Mouse (Mus musculus): Measurements from ENCODE around the gene Hspa12a. TPM values are rescaled to one million over a fixed set of nuclear protein-coding genes. Genes with fewer than 3 reads are reported as not detected.

The Hspa12a gene
- polyA plus RNA-seq, 1 experiment = not detected

DNA sequence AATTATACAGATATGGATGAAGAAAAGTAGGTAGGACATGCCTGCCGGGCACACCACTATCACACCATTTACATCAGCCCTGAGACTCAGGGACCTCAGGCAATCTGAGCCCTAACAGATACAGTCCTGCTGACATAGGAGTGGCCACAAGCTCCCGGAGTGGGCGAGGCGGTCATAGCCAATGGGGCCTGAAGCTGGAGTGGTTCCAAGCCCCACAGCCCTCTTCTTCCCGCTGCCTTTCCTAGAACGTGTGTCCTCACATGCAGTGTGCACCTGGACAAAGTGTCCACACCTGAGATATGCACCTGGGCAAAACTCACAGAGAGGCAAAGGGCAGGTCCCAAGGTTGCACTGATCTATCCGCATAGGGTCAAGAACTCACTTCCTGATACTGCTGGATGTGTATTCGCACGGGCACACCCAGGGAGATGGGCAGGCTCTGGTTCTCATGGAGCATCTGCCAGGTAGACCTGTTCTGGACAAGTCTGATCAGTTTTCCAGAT, 195.9 kb downstream of the Hspa12a start:
- TF ChIP-seq FLI1 (IDR thresholded peaks at IDR 0.05; ENCODE audit: low read length) = no peak
- no peak for TF ChIP-seq GATA1 (IDR thresholded peaks at IDR 0.05; ENCODE audit: borderline replicate concordance, low read length)
- H3K4me3 ChIP-seq (replicated peaks) = no peak overlapping the region
- no peaks in the 10 kb centered on the region for H3K27me3 ChIP-seq (replicated peaks)
- H3K36me3 ChIP-seq (replicated peaks; ENCODE audit: low read length) = no peaks in the 10 kb centered on the region
- H3K9me3 ChIP-seq = peaks cover 6% of the 10 kb centered on the region; the same call in 1 of the 2 replicates
- no peaks in the 10 kb centered on the region for H3K4me1 ChIP-seq

Other genes with a start within 250 kb of the Hspa12a start
- not detected in 2 replicates for gene Pnliprp1, start 214.8 kb downstream of the Hspa12a start, polyA plus RNA-seq (2012; ENCODE audit: insufficient read depth, low replicate concordance)
- not detected in 2 replicates for gene Pnliprp2, start 183.9 kb downstream of the Hspa12a start, polyA plus RNA-seq (2012; ENCODE audit: insufficient read depth, low replicate concordance)
- not detected in 2 replicates for gene 1700019N19Rik, start 149.2 kb downstream of the Hspa12a start, polyA plus RNA-seq (2012; ENCODE audit: insufficient read depth, low replicate concordance)
- gene Eno4, start 229 bp downstream of the Hspa12a start, polyA plus RNA-seq (2012; ENCODE audit: insufficient read depth, low replicate concordance) = not detected in 2 replicates
- gene Shtn1, start 132.4 kb upstream of the Hspa12a start, polyA plus RNA-seq (2012; ENCODE audit: insufficient read depth, low replicate concordance) = 0.10 and 0.41 TPM in 2 replicates
- not detected in 2 replicates for gene Vax1, start 226.4 kb upstream of the Hspa12a start, polyA plus RNA-seq (2012; ENCODE audit: insufficient read depth, low replicate concordance)